Mouse (Mus musculus) bone marrow, adult 2 months (tissue): ENCODE results near the gene Ctbp2.

Source experiments
- CTCF ChIP-seq: fragments of 200-500 bp; IDR thresholded peaks from 2 replicates; pipeline ENCODE4 v1.5.1; 2011; ENCODE audit warnings: low read length, control low read depth; ENCODE audit not compliant: control insufficient read depth, insufficient read depth
- POLR2A ChIP-seq: fragments of 200-500 bp; IDR thresholded peaks from 2 replicates; pipeline ENCODE4 v1.6.1; 2011; ENCODE audit warnings: low read depth, mild to moderate bottlenecking, control low read depth, low read length, borderline replicate concordance; ENCODE audit not compliant: control insufficient read depth

GRCm38 (mm10) chr7:133073147-133073651, 51.0 kb downstream of the Ctbp2 start:
- TF ChIP-seq CTCF (no peak), POLR2A (no peak)
